Mouse (Mus musculus) myocyte (in vitro differentiated cells): ENCODE data around the gene Kansl1l. TPM values are rescaled to one million over a fixed set of nuclear protein-coding genes. Genes with fewer than 3 reads are reported as not detected.

Experiments
- H3K27me3 ChIP-seq: one replicate; pipeline ENCODE4 v1.6.1; 2011; ENCODE audit not compliant: control insufficient read depth, insufficient read depth, insufficient read length
- H3K36me3 ChIP-seq: one replicate; pipeline ENCODE4 v1.6.1; 2011; ENCODE audit not compliant: control insufficient read depth, insufficient read depth
- H3K4me2 ChIP-seq: one replicate; pipeline ENCODE4 v1.6.1; 2011; ENCODE audit warnings: low read depth, control low read depth
- H3K4me3 ChIP-seq: one replicate; pipeline ENCODE4 v1.5.1; 2011; ENCODE audit warnings: mild to moderate bottlenecking, control low read depth, moderate library complexity
- H3K79me2 ChIP-seq: one replicate; pipeline ENCODE4 v1.6.1; 2011; ENCODE audit not compliant: control insufficient read depth, insufficient read depth
- H3ac ChIP-seq: one replicate; pipeline ENCODE4 v1.6.1; 2011; ENCODE audit not compliant: control insufficient read depth, insufficient read length
- CEBPB ChIP-seq: IDR thresholded peaks from 2 replicates; pipeline ENCODE4 v1.6.1; 2011; ENCODE audit warnings: mild to moderate bottlenecking, moderate library complexity; ENCODE audit not compliant: poor library complexity, insufficient read depth, severe bottlenecking
- E2F4 ChIP-seq: IDR thresholded peaks from one replicate; pipeline ENCODE4 v1.6.1; 2011; ENCODE audit warnings: mild to moderate bottlenecking, control low read depth, moderate library complexity; ENCODE audit not compliant: insufficient read depth
- MAX ChIP-seq: IDR thresholded peaks from one replicate; pipeline ENCODE4 v1.6.1; 2011; ENCODE audit warnings: low read depth, mild to moderate bottlenecking, control low read depth
- MYOD1 ChIP-seq, 3 experiments: IDR thresholded peaks; one replicate each; pipeline ENCODE4 v1.6.1; 2011; ENCODE audit warnings: control low read depth in 2 of 3, low read depth in 2 of 3, mild to moderate bottlenecking in 2 of 3, moderate library complexity in 1 of 3; ENCODE audit not compliant: insufficient read length in 2 of 3, control insufficient read depth in 1 of 3
- MYOG ChIP-seq, 3 experiments: IDR thresholded peaks; one replicate each; pipeline ENCODE4 v1.6.1; 2011; ENCODE audit warnings: control low read depth in 2 of 3, low read depth in 2 of 3, mild to moderate bottlenecking in 2 of 3; ENCODE audit not compliant: insufficient read length in 2 of 3, control insufficient read depth in 1 of 3, insufficient read depth in 1 of 3
- POLR2A ChIP-seq: IDR thresholded peaks from one replicate; pipeline ENCODE4 v1.6.1; 2011; ENCODE audit warnings: low read depth, mild to moderate bottlenecking, control low read depth, moderate library complexity; ENCODE audit not compliant: insufficient read length
- POLR2AphosphoS2 ChIP-seq: IDR thresholded peaks from one replicate; pipeline ENCODE4 v1.6.1; 2011; ENCODE audit warnings: low read depth, control low read depth; ENCODE audit not compliant: insufficient read length
- REST ChIP-seq: IDR thresholded peaks from one replicate; pipeline ENCODE4 v1.6.1; 2011; ENCODE audit warnings: mild to moderate bottlenecking, control low read depth, moderate library complexity; ENCODE audit not compliant: insufficient read depth, insufficient read length
- SRF ChIP-seq: IDR thresholded peaks from one replicate; pipeline ENCODE4 v1.6.1; 2011; ENCODE audit warnings: low read depth; ENCODE audit not compliant: control insufficient read depth, insufficient read length
- TCF12 ChIP-seq: IDR thresholded peaks from one replicate; pipeline ENCODE4 v1.6.1; 2011; ENCODE audit warnings: mild to moderate bottlenecking, control low read depth; ENCODE audit not compliant: poor library complexity, insufficient read depth, severe bottlenecking
- TCF3 ChIP-seq: IDR thresholded peaks from one replicate; pipeline ENCODE4 v1.6.1; 2011; ENCODE audit warnings: low read depth, control low read depth; ENCODE audit not compliant: insufficient read length
- USF1 ChIP-seq: IDR thresholded peaks from one replicate; pipeline ENCODE4 v1.6.1; 2011; ENCODE audit warnings: low read depth, mild to moderate bottlenecking, control low read depth, moderate library complexity
- polyA plus RNA-seq: library from polyadenylated mRNA; unstranded; fragments of >200 nt; fragmentation: generic; extraction: Trizol; gene quantifications from one replicate; pipeline ENCODE4 v1.2.1, GENCODE M21; 2012; ENCODE audit warnings: missing spikeins

Gene Kansl1l
- polyA plus RNA-seq, 1 experiment, result 4.4 TPM

DNA sequence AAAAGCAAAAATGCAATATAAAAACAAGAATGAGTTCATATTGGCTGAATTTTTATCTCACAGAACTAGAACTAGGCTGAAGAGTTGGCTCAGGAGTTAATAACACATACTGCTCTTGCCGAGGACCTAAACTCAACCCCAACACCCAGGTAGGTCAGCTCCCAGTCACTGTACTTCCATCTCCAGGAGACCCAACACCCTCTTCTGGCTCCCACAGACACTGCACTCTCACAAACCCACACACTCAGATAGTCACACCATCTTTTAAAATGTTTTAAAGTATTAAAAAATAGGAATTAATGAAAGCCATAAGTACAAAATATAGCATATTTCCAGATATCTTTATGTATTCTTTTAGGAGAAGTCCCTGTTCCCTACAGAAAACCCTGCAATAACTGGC lies 4.2 kb downstream of the Kansl1l start:
- no peak for TF ChIP-seq POLR2A
- TF ChIP-seq TCF3, result no peak
- TF ChIP-seq TCF12, result no peak
- no peak for TF ChIP-seq USF1
- no peak for TF ChIP-seq MAX
- TF ChIP-seq E2F4, result no peak
- TF ChIP-seq MYOD1 (IDR thresholded peaks at IDR 0.05; ENCODE audit: control insufficient read depth in 1 of 3, insufficient read length in 2 of 3, low read depth in 2 of 3), result no peak
- TF ChIP-seq REST, result no peak
- TF ChIP-seq CEBPB, result no peak
- no peak for TF ChIP-seq MYOG (IDR thresholded peaks at IDR 0.05; ENCODE audit: control insufficient read depth in 1 of 3, insufficient read depth in 1 of 3, insufficient read length in 2 of 3, low read depth in 2 of 3)
- no peak for TF ChIP-seq POLR2AphosphoS2
- no peak for TF ChIP-seq SRF
- Histone ChIP-seq H3K4me3 (no peak overlapping the region), H3ac (no peak overlapping the region), H3K27me3 (no peaks in the 10 kb centered on the region), H3K4me2 (peak overlapping the region; percentile 80), H3K36me3 (peaks cover 5% of the 10 kb centered on the region), H3K79me2 (peaks cover 75% of the 10 kb centered on the region)

DNA sequence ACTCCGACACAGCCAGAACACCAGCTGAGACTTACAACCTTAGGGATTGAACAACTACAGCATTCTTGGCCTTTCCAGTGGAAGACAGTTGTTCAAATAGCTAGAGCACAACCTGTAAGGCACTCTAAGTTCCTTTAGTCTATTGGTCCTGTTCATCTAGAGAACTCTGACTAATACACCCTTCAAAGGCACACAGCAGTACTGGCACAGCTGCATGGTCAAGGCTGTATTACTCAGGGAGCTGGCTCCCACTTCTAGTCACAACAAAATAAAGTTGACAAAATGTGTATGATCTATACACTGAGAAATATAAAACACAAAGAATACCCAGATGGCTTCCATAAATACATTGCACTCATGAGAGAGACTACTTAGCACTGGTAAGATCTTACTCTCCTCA lies 10.5 kb downstream of the Kansl1l start:
- Histone ChIP-seq H3ac (no peak overlapping the region), H3K4me2 (no peak overlapping the region), H3K36me3 (peaks cover 10% of the 10 kb centered on the region), H3K27me3 (no peaks in the 10 kb centered on the region), H3K79me2 (peaks cover 86% of the 10 kb centered on the region), H3K4me3 (no peak overlapping the region)
- TF ChIP-seq MYOG (IDR thresholded peaks at IDR 0.05; ENCODE audit: control insufficient read depth in 1 of 3, insufficient read depth in 1 of 3, insufficient read length in 2 of 3, low read depth in 2 of 3), result no peak
- TF ChIP-seq MYOD1 (IDR thresholded peaks at IDR 0.05; ENCODE audit: control insufficient read depth in 1 of 3, insufficient read length in 2 of 3, low read depth in 2 of 3), result no peak
- no peak for TF ChIP-seq SRF
- TF ChIP-seq POLR2A, result no peak
- TF ChIP-seq USF1, result no peak
- TF ChIP-seq E2F4, result no peak
- TF ChIP-seq POLR2AphosphoS2, result no peak
- TF ChIP-seq MAX, result no peak
- TF ChIP-seq CEBPB, result no peak
- no peak for TF ChIP-seq TCF12
- TF ChIP-seq REST, result no peak
- no peak for TF ChIP-seq TCF3

DNA sequence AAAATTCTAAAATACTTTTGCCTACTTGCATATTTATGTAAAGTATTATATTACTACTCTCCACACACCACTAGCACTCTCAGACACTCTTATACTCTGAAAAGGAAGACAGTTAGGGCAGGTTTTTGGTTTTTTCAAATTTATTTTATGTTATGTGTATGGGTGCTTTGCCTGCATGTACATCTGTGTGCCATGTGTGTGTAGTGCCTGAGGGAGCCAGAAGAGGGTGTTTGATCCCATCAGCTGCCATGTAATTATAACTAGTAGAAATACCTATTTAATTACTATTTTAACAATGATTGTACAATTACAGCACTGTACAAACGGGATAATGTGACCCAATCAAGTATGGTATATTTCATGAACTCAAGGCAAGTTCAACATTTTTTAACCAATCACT lies 12.0 kb downstream of the Kansl1l start:
- TF ChIP-seq USF1 (no peak), MYOD1 (IDR thresholded peaks at IDR 0.05; ENCODE audit: control insufficient read depth in 1 of 3, insufficient read length in 2 of 3, low read depth in 2 of 3) (no peak), POLR2AphosphoS2 (no peak)
- H3K4me2 ChIP-seq, result no peak overlapping the region
- H3K36me3 ChIP-seq, result peaks cover 23% of the 10 kb centered on the region
- no peaks in the 10 kb centered on the region for H3K27me3 ChIP-seq
- H3K79me2 ChIP-seq, result peaks cover 81% of the 10 kb centered on the region
- H3K4me3 ChIP-seq, result no peak overlapping the region
- no peak overlapping the region for H3ac ChIP-seq

DNA sequence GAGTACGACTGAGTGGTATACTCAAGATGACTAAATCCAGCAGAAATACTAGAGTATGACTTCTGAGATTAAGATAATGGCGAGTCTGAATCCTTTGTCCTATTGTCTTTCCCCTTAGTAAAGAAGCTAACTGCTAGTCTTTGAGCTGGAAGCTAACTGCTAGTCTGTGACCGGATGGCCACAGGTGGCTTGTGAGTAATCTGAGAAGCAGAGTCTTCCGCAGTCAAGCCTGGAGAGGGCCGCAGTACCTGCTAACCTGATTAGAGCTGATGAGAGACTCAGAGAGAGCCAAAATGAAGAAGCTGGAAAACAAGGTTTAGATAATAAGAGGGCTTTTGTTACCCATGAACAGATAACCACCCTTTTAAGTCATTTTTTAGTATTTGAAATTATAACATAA lies 12.7 kb downstream of the Kansl1l start:
- TF ChIP-seq TCF12 (no peak), POLR2AphosphoS2 (no peak), SRF (no peak)
- H3ac ChIP-seq, result no peak overlapping the region

DNA sequence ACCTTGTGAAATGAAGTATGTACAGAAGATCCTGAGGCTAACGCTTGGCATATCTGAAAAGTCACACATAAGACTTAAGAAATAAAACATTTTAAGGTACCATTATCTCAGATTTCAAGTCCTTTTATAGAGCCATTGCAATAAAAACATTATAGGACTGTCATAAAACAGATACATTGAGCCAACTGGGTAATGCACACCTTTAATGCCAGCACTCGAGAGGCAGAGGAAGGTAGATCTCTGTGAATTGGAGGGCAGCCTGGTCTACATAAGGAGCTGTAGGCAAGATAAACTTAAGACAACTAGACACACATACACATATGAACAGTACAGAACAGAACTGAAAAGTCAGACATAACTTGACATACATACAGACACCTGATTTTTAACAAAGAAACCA lies 19.4 kb downstream of the Kansl1l start:
- peaks cover 14% of the 10 kb centered on the region for H3K79me2 ChIP-seq
- no peak overlapping the region for H3K4me2 ChIP-seq
- no peak for TF ChIP-seq TCF12
- no peak for TF ChIP-seq POLR2AphosphoS2
- TF ChIP-seq MYOG (IDR thresholded peaks at IDR 0.05; ENCODE audit: control insufficient read depth in 1 of 3, insufficient read depth in 1 of 3, insufficient read length in 2 of 3, low read depth in 2 of 3), result no peak
- TF ChIP-seq E2F4, result no peak
- TF ChIP-seq MAX, result no peak
- TF ChIP-seq MYOD1 (IDR thresholded peaks at IDR 0.05; ENCODE audit: control insufficient read depth in 1 of 3, insufficient read length in 2 of 3, low read depth in 2 of 3), result no peak
- no peak for TF ChIP-seq CEBPB
- no peak for TF ChIP-seq REST
- no peak for TF ChIP-seq USF1
- TF ChIP-seq TCF3, result no peak
- TF ChIP-seq POLR2A, result no peak
- no peak for TF ChIP-seq SRF
- H3K36me3 ChIP-seq, result peaks cover 31% of the 10 kb centered on the region
- no peak overlapping the region for H3ac ChIP-seq
- H3K4me3 ChIP-seq, result no peak overlapping the region
- H3K27me3 ChIP-seq, result no peaks in the 10 kb centered on the region

More for the DNA sequence above, 12.7 kb downstream of the Kansl1l start:
- Histone ChIP-seq H3K4me2 (no peak overlapping the region), H3K4me3 (no peak overlapping the region), H3K79me2 (peaks cover 74% of the 10 kb centered on the region), H3K36me3 (peaks cover 30% of the 10 kb centered on the region), H3K27me3 (no peaks in the 10 kb centered on the region)
